Mouse (Mus musculus): ENCODE results near the gene Rasal2.

- TF ChIP-seq ZNF384 (IDR thresholded peaks at IDR 0.05; ENCODE audit: low read depth, low read length) (no peak), ZC3H11A (IDR thresholded peaks at IDR 0.05; ENCODE audit: borderline replicate concordance, low read depth, low read length) (no peak), MAFK (IDR thresholded peaks at IDR 0.05; ENCODE audit: insufficient read depth, low read depth, low read length) (no peak)
Observed at GRCm38 (mm10) chr1:157334834-157335233, 77.6 kb downstream of the Rasal2 start.
